Mouse (Mus musculus) heart, adult 2 months (tissue): ENCODE data around the gene Ppargc1a.
A peak's percentile ranks its signal among the peaks of the same experiment; 100 is the strongest.

Source experiments
- CTCF ChIP-seq: fragments of 200-600 bp; IDR thresholded peaks from 2 replicates; pipeline ENCODE4 v1.8.1; 2022; ENCODE audit warnings: antibody characterized with exemption, mild to moderate bottlenecking, moderate library complexity
- EP300 ChIP-seq: fragments of 200-500 bp; IDR thresholded peaks from 2 replicates; pipeline ENCODE4 v1.6.1; 2011; ENCODE audit warnings: low read depth, low read length, control low read depth; ENCODE audit not compliant: insufficient read depth
- POLR2A ChIP-seq: fragments of 200-500 bp; IDR thresholded peaks from 2 replicates; pipeline ENCODE4 v1.6.1; 2011; ENCODE audit warnings: mild to moderate bottlenecking, low read depth, low read length, control low read depth; ENCODE audit not compliant: insufficient read depth

DNA sequence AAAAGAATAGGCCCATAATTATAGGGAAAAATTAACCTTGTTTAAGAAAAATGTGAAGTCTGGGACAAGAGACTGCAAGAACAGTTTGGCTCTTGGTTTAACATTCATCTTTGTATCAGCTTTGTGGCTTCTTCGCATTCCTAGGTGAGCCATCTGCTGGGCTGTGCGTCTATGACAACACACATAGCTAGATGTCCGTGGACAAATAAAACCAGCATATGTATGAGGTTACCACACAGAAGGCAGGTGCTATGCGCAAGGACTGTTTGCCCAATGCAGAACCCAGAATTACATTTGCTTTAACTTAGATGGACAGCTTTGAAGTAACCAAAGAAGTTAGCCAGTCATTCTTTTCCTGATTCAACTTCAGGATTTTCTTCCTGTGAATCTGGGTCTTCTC lies 26.7 kb downstream of the Ppargc1a start:
- TF ChIP-seq CTCF (peak; percentile 38), EP300 (no peak), POLR2A (0 out of 2 replicates have a peak, but pooled peaks have one; percentile 10)
